Mouse (Mus musculus) brown adipose tissue, adult 24 weeks (tissue): Measurements from ENCODE around the gene Noxa1. TPM values are rescaled to one million over a fixed set of nuclear protein-coding genes. Genes with fewer than 3 reads are reported as not detected.

ENCODE experiments used
- H3K27ac ChIP-seq: fragments of 200-500 bp; replicated peaks from 2 replicates; pipeline ENCODE4 v1.5.1; 2012; ENCODE audit warnings: low read depth, mild to moderate bottlenecking, low read length
- H3K4me1 ChIP-seq: fragments of 200-500 bp; 2 replicates; pipeline ENCODE4 v1.6.1; 2012; ENCODE audit warnings: low read length, mixed read lengths; ENCODE audit not compliant: control insufficient read depth, insufficient read depth, insufficient read length
- H3K4me3 ChIP-seq: fragments of 200-500 bp; 2 replicates; pipeline ENCODE4 v1.5.1; 2012; ENCODE audit warnings: low read depth, mild to moderate bottlenecking, low read length, moderate library complexity; ENCODE audit not compliant: insufficient read depth
- polyA plus RNA-seq: library from polyadenylated mRNA; stranded (reverse); fragments of >200 nt; gene quantifications from 2 replicates; pipeline ENCODE4 v1.2.4, GENCODE M21; 2012; ENCODE audit not compliant: missing spikeins, insufficient read depth, insufficient read length

Noxa1 gene
- polyA plus RNA-seq, 1 experiment, result not detected

DNA sequence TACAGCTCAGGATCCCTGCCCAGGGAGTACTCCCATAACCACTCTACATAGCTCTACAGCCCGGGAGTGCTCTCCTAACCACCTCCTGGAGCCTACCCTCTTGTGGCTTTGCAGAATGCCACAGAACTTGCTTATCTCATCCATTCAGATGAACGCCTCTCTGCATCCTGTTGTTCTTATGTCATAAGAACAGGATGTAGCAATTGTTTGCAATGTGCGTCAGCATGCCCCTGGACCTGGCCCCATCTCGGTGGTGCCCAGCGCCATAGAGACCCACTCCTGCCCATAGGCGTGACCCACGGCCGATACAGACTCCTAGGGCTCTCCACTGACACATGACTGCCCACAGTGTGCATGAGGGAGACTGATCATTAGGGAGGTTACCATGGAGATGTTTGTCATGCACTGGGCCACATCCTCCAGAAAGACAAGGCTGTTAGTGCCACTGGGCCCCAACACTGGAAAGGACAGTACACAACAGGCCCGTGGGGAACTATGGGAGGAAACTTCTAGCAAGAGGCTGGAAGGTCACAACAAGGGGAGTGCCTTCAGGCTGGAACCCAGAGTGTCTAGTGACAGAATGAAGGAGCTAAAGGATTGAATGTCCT is 16.3 kb upstream of the Noxa1 start:
- peak overlapping the region; percentile 94 for H3K27ac ChIP-seq
- H3K4me3 ChIP-seq, result no peak overlapping the region
- peaks cover 21% of the 10 kb centered on the region for H3K4me1 ChIP-seq

DNA sequence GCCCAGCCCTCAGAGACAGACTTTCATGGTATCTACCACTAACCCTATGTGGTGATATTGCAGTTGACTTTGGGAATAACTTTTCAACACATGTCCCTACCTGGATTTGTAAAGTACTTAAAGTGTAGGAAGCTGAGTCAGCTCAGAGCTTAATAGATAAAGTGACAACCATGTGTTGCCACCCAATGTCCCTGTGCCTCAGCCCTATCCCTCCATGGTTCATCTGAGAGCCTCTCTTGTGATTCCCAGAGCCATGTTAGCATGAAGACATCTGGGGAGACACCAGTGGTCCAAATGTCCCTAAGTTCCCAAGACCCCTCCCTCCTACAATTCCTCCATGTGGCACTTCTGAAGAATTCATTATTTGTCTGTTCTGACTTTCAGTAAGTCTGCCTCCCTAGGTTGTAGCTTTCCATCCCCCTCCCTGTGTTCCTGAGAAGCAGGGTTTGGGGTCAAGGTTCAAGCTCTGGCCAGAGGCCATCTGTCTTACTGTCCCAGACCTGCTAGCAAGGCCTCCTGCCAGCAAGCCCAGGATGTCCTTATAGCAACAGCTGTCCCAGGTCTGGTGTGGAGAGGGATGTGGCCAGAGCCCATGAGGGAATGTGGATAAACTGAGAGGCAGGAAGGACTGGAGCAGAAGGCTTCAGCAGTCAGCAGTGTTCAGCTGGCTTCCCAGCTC is 15.7 kb upstream of the Noxa1 start:
- peaks cover 22% of the 10 kb centered on the region for H3K4me1 ChIP-seq
- H3K27ac ChIP-seq, result peak overlapping the region; percentile 83

GRCm38 (mm10) chr2:25109487-25109886 is 14.5 kb upstream of the Noxa1 start:
- no peak overlapping the region for H3K4me3 ChIP-seq
- H3K4me1 ChIP-seq, result peaks cover 22% of the 10 kb centered on the region
- H3K27ac ChIP-seq, result no peak overlapping the region

More for the DNA sequence above, 15.7 kb upstream of the Noxa1 start:
- H3K4me3 ChIP-seq, result no peak overlapping the region

- H3K4me3 ChIP-seq, result no peak overlapping the region
- H3K27ac ChIP-seq, result peak overlapping the region; percentile 13; the same call in 1 of the 2 replicates
Measured at GRCm38 (mm10) chr2:25106045-25106444, 11.1 kb upstream of the Noxa1 start.

GRCm38 (mm10) chr2:25104122-25104521 is 9.2 kb upstream of the Noxa1 start:
- H3K27ac ChIP-seq, result no peak overlapping the region
- no peak overlapping the region for H3K4me3 ChIP-seq
- H3K4me1 ChIP-seq, result peaks cover 7% of the 10 kb centered on the region; the same call in 1 of the 2 replicates

More at GRCm38 (mm10) chr2:25106045-25106444, 11.1 kb upstream of the Noxa1 start:
- H3K4me1 ChIP-seq, result peaks cover 13% of the 10 kb centered on the region

GRCm38 (mm10) chr2:25099703-25100102 is 4.8 kb upstream of the Noxa1 start:
- Histone ChIP-seq H3K27ac (no peak overlapping the region), H3K4me1 (no peaks in the 10 kb centered on the region)

DNA sequence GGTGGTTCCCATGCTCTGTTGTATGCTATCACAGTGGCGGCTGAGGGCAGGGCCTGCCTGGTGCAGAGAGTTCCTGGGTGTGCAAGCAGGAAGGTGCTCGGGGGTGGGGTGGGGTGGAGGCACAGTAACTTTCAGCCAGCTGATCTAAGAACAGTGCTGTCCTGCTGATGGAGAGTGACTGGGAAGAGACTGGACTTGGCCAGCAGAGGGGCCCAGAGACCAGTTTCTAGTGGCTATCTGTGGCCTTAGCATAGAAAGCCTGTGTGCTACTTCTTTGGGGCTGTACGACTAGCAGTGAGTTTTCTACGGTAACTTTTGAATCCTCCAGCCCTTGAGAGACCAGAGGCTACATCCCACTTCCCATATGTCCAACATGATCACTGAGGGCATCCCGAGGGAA is 4.0 kb upstream of the Noxa1 start:
- no peaks in the 10 kb centered on the region for H3K4me1 ChIP-seq
- H3K4me3 ChIP-seq, result no peak overlapping the region
- no peak overlapping the region for H3K27ac ChIP-seq

More at GRCm38 (mm10) chr2:25099703-25100102, 4.8 kb upstream of the Noxa1 start:
- H3K4me3 ChIP-seq, result no peak overlapping the region

- H3K4me1 ChIP-seq, result no peaks in the 10 kb centered on the region
- H3K27ac ChIP-seq, result no peak overlapping the region
- H3K4me3 ChIP-seq, result no peak overlapping the region
Measured at GRCm38 (mm10) chr2:25098005-25098615, 3.2 kb upstream of the Noxa1 start.

- no peaks in the 10 kb centered on the region for H3K4me1 ChIP-seq
- no peak overlapping the region for H3K4me3 ChIP-seq
- H3K27ac ChIP-seq, result no peak overlapping the region
Measured at GRCm38 (mm10) chr2:25094785-25095108, 202 bp downstream of the Noxa1 start.

GRCm38 (mm10) chr2:25088636-25089035 is 6.3 kb downstream of the Noxa1 start:
- H3K4me1 ChIP-seq, result no peaks in the 10 kb centered on the region
- no peak overlapping the region for H3K4me3 ChIP-seq

DNA sequence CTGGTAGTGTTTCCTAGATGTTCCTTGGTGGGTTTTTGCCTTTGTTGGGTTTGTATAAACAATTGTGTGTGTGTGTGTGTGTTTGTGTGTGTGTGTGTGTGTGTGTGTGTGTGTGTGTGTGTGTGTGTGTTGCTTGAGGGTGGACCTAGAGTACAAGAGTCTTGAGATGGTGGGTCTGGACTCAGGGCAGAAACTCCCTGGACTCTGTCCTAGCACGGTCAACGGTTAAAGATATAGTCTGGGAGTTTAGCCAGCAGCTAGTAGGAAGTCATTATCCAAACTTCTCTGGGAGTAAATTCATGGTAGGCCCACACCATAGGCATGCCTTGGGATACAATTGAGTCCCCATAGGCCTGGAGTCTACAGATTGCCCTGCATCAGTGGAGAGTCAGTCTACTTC is 7.1 kb downstream of the Noxa1 start:
- Histone ChIP-seq H3K4me1 (no peaks in the 10 kb centered on the region), H3K4me3 (no peak overlapping the region), H3K27ac (no peak overlapping the region)

More at GRCm38 (mm10) chr2:25088636-25089035, 6.3 kb downstream of the Noxa1 start:
- H3K27ac ChIP-seq, result no peak overlapping the region

DNA sequence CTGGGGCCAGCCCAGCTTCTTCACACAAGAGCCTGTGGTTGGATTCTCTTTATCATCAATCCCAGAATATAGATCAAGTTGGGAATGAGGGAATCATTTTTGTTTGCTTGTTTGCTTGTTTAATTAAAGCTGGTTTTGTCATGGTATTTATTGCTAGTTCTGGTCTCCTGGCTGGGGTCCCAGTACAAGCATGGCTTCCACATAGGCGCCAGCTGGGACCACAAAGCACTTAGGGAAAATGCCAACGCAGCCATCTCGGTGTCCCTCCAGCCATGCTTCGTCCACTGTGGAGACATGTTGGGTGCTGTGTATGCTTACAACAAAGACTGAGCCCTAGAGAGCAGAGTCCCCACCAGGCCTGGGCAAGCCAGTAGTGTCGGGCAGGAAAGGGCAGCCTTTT is 9.4 kb downstream of the Noxa1 start:
- H3K4me1 ChIP-seq, result no peaks in the 10 kb centered on the region
- H3K4me3 ChIP-seq, result no peak overlapping the region
- H3K27ac ChIP-seq, result no peak overlapping the region

- Histone ChIP-seq H3K4me3 (no peak overlapping the region), H3K27ac (no peak overlapping the region), H3K4me1 (no peaks in the 10 kb centered on the region)
Measured at GRCm38 (mm10) chr2:25083697-25084096, 11.3 kb downstream of the Noxa1 start.

GRCm38 (mm10) chr2:25080076-25080475 is 14.9 kb downstream of the Noxa1 start, which contains the start of gene Entpd8:
Gene Entpd8, plus strand, starts transcription at chr2:25080304.
- no peak within 1 kb of the TSS for H3K27ac ChIP-seq
- H3K4me1 ChIP-seq, result no peaks in the 10 kb centered on the region
- no peak within 1 kb of the TSS for H3K4me3 ChIP-seq

DNA sequence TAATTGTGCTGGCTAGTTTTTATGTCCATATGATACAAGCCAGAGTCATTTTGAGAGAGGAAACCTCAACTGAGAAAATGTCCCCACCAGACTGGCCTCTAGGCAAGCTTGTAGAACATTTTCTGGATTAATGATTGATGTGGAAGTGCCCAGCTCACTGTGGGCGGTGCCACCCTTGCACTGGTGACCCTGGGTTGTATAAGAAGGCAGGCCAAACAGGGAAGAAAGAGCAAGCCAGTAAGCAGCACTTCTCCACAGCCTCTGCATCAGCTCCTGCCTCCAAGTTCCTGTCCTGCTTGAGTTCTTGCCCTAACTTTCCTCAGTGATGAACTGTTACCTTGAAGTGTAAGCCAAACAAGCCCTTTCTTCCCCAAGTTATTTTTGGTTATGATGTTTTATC is 16.0 kb downstream of the Noxa1 start:
- H3K27ac ChIP-seq, result no peak overlapping the region
- H3K4me3 ChIP-seq, result no peak overlapping the region
- no peaks in the 10 kb centered on the region for H3K4me1 ChIP-seq

GRCm38 (mm10) chr2:25075506-25075905 is 19.4 kb downstream of the Noxa1 start:
- H3K4me1 ChIP-seq, result no peaks in the 10 kb centered on the region
- no peak overlapping the region for H3K27ac ChIP-seq
- no peak overlapping the region for H3K4me3 ChIP-seq
